Mouse (Mus musculus): Measurements from ENCODE around the gene Gm11758. TPM values are rescaled to one million over a fixed set of nuclear protein-coding genes. Genes with fewer than 3 reads are reported as not detected.
"Not testable (repeated sequence)": the region's sequence is repeated elsewhere in the genome, so short reads cannot be mapped to it uniquely, and the experiment has no call there.

Gene Gm11758
- not detected in 2 replicates for polyA plus RNA-seq (2016; fragmentation: Nextera tagmentation; extraction: Ambion mirVana)

DNA sequence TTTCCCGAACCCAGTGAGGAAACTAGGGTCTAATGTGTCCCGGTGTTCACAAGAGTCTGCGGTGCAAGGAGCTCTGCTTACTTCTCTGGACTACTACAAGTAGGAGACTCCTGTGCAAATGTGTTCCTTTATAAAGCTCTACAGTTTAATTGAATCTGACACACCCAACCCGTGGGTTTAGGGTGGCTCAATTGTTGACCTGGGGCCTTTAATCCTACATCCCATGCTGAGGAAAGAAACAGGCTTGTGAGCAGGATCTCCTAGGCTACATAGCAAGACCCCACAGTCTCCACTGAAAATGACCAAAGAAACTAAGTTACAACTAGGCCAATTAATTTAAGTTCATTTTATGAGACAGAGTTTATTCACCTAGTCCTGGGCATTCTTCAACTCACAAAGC is at the start of gene Gm11758:
Gene Gm11758 (minus strand): TSS at position 101 of the 400 bp plus-strand sequence.
- not testable (repeated sequence) for H3K27ac ChIP-seq; H3K9me3 ChIP-seq; H3K27me3 ChIP-seq (ENCODE audit: insufficient read depth, poor library complexity, severe bottlenecking); H3K36me3 ChIP-seq; DNase-seq (ENCODE audit: low spot score); H3K4me3 ChIP-seq; H3K4me1 ChIP-seq (replicated peaks)
- WGBS = no CpG with 5 or more reads among the region's 4 CpGs

DNA sequence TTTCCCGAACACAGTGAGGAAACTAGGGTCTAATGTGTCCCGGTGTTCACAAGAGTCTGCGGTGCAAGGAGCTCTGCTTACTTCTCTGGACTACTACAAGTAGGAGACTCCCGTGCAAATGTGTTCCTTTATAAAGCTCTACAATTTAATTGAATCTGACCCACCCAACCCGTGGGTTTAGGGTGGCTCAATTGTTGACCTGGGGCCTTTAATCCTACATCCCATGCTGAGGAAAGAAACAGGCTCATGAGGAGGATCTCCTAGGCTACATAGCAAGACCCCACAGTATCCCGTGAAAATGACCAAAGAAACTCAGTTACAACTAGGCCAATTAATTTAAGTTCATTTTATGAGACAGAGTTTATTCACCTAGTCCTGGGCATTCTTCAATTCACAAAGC is 44.6 kb upstream of the Gm11758 start, which contains the start of gene Gm11756:
Gene Gm11756 (minus strand): TSS at position 101 of the 400 bp plus-strand sequence.
- 82% methylated on average over 6 of the region's 6 CpGs for WGBS
- DNase-seq (ENCODE audit: low spot score); H3K4me3 ChIP-seq; H3K9me3 ChIP-seq; H3K27me3 ChIP-seq (ENCODE audit: insufficient read depth, poor library complexity, severe bottlenecking); H3K27ac ChIP-seq; H3K36me3 ChIP-seq; H3K4me1 ChIP-seq (replicated peaks): not testable (repeated sequence)

DNA sequence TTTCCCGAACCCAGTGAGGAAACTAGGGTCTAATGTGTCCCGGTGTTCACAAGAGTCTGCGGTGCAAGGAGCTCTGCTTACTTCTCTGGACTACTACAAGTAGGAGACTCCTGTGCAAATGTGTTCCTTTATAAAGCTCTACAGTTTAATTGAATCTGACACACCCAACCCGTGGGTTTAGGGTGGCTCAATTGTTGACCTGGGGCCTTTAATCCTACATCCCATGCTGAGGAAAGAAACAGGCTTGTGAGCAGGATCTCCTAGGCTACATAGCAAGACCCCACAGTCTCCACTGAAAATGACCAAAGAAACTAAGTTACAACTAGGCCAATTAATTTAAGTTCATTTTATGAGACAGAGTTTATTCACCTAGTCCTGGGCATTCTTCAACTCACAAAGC is 29.8 kb upstream of the Gm11758 start, which contains the start of gene Gm13871:
Gene Gm13871 (minus strand): TSS at position 101 of the 400 bp plus-strand sequence.
- not testable (repeated sequence) for H3K36me3 ChIP-seq; H3K27ac ChIP-seq; H3K27me3 ChIP-seq (ENCODE audit: insufficient read depth, poor library complexity, severe bottlenecking); H3K4me3 ChIP-seq; H3K9me3 ChIP-seq; H3K4me1 ChIP-seq (replicated peaks); DNase-seq (ENCODE audit: low spot score)
- no CpG with 5 or more reads among the region's 4 CpGs for WGBS

DNA sequence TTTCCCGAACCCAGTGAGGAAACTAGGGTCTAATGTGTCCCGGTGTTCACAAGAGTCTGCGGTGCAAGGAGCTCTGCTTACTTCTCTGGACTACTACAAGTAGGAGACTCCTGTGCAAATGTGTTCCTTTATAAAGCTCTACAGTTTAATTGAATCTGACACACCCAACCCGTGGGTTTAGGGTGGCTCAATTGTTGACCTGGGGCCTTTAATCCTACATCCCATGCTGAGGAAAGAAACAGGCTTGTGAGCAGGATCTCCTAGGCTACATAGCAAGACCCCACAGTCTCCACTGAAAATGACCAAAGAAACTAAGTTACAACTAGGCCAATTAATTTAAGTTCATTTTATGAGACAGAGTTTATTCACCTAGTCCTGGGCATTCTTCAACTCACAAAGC is 14.9 kb upstream of the Gm11758 start, which contains the start of gene Gm11757:
Gene Gm11757 (minus strand): TSS at position 101 of the 400 bp plus-strand sequence.
- not testable (repeated sequence) for H3K4me1 ChIP-seq (replicated peaks); H3K4me3 ChIP-seq; DNase-seq (ENCODE audit: low spot score); H3K27ac ChIP-seq; H3K27me3 ChIP-seq (ENCODE audit: insufficient read depth, poor library complexity, severe bottlenecking); H3K9me3 ChIP-seq; H3K36me3 ChIP-seq
- no CpG with 5 or more reads among the region's 4 CpGs for WGBS

DNA sequence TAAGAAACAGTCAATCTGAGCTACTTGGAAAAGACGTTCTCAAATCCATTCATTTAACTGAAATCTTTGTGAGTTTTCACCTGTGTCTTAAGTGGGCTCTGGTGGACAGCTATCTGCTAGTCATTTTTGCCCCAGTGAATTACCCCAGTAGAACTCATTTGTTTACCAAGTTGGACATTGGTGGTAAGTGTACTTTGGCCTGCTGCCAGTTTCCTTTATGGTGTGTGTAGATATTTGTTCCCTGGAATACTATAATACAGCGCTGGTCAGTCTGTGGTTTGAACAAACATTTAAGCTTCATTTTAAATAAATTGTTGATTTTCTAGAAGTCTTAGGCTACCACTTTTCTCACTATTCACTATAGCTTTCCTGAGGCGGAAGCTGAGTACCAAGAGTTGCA is 49.5 kb downstream of the Gm11758 start:
- no peaks in the 10 kb centered on the region for H3K4me1 ChIP-seq (replicated peaks)
- whole genome bisulfite sequencing = 88% methylated on average over 3 of the region's 3 CpGs
- H3K4me3 ChIP-seq = no peak overlapping the region
- H3K36me3 ChIP-seq = no peaks in the 10 kb centered on the region
- no peaks in the 10 kb centered on the region for H3K27me3 ChIP-seq (ENCODE audit: insufficient read depth, poor library complexity, severe bottlenecking)
- H3K27ac ChIP-seq = no peak overlapping the region
- H3K9me3 ChIP-seq = no peaks in the 10 kb centered on the region
- DNase-seq (ENCODE audit: low spot score) = no peak

Other genes starting within 250 kb of the Gm11758 start
- gene Gm11236, start 238.1 kb downstream of the Gm11758 start, polyA plus RNA-seq (2016; fragmentation: Nextera tagmentation; extraction: Ambion mirVana) = not detected in 2 replicates
- gene Gm11239, start 207.9 kb downstream of the Gm11758 start, polyA plus RNA-seq (2016; fragmentation: Nextera tagmentation; extraction: Ambion mirVana) = not detected in 2 replicates
- not detected in 2 replicates for gene Gm428, start 192.8 kb downstream of the Gm11758 start, polyA plus RNA-seq (2016; fragmentation: Nextera tagmentation; extraction: Ambion mirVana)
- 1.0 and 1.7 TPM in 2 replicates for gene Rasef, start 85.3 kb downstream of the Gm11758 start, polyA plus RNA-seq (2016; fragmentation: Nextera tagmentation; extraction: Ambion mirVana)
- gene Gm11757, start 14.8 kb upstream of the Gm11758 start, polyA plus RNA-seq (2016; fragmentation: Nextera tagmentation; extraction: Ambion mirVana) = not detected in 2 replicates
- not detected in 2 replicates for gene Gm13871, start 29.7 kb upstream of the Gm11758 start, polyA plus RNA-seq (2016; fragmentation: Nextera tagmentation; extraction: Ambion mirVana)
- gene Gm11756, start 44.5 kb upstream of the Gm11758 start, polyA plus RNA-seq (2016; fragmentation: Nextera tagmentation; extraction: Ambion mirVana) = not detected in 2 replicates
- 0.32 TPM in 1 of 2 replicates, not detected in the other for gene 2310002L09Rik, start 74.6 kb upstream of the Gm11758 start, polyA plus RNA-seq (2016; fragmentation: Nextera tagmentation; extraction: Ambion mirVana)
- gene Frmd3, start 137.2 kb upstream of the Gm11758 start, polyA plus RNA-seq (2016; fragmentation: Nextera tagmentation; extraction: Ambion mirVana) = 2.2 and 2.6 TPM in 2 replicates